Mouse (Mus musculus): ENCODE measurements around the gene Napb. TPM values are rescaled to one million over a fixed set of nuclear protein-coding genes. Genes with fewer than 3 reads are reported as not detected.

Gene Napb
- polyA plus RNA-seq (2014; fragmentation: Illumina TruSeq; extraction: RNeasy Lipid Tissue Mini Kit (QIAGEN cat#74804); ENCODE audit: low read depth, low replicate concordance) = 14.1 TPM

DNA sequence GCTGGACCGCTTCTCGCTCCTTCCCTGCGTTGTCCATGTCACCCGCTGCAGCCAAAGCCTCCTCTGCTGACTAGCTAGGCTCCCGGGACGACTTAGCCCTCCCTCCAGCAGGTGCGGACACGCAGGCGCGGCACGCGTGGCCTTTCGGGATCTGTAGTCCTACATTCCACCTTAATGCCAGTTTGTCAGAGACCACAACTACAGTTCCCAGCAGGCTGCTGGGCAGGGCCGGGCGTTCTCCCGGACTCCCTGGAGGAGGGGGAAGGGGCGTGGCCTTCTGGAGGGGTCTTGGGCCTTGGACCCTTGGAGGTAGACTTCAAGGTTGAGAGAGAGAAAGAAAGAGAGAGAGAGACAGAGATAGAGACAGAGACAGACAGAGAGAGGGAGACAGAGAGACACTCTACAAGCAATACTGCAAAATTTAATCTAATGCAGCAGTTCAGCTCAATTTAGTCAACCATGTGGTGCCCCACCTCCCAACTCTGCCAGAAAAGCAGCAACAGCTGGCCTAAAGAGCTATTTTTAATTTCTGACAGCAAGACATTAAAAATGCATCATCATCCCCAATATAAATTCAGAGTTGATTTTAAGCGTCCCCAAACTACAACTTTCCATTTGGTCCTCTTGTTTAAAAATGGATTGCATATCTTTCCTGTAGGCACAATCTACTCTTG lies at the start of gene Napb:
Gene Napb, minus strand, starts transcription at position 141 of the 674 bp plus-strand sequence.

DNA sequence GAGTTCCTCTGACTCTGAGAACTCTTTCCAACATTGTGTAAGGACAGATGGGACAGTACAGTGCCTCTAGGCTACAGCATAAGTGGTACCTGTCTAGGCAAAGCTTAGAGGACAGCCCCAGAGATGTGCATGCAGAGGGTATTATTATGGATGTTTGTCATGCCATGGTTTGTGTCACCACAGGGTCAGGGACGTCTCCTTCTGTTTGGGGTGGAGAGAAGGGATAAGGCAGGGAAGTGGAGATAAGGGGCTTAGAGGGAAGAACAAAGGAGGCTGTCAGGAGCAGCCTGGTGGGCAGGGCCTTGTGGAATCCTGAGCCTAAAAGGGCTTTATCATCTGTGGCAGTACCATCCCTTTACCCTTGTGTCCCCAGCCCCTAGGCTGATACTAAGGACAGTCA lies 49.4 kb upstream of the Napb start, which contains the start of gene 8030411F24Rik:
Gene 8030411F24Rik, plus strand, starts transcription at position 301 of the 400 bp plus-strand sequence.

DNA sequence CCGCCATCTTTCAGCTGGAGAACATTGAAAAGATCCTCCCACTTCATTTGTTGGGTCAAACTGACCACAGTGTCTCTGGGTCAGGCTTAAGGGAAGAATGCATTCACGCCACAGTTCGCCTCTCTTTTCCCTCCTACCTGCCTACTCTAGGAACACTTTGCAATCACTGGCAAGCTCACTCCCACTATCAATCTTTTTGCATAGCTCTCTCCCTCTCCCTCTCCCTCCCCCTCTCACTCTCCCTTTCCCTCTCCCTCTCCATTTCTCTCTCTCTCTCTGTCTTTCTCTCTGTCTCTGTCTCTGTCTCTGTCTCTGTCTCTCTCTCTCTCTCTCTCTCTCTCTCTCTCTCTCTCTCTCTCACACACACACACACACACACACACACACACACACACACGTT lies 39.1 kb upstream of the Napb start, which contains the start of gene Cst11:
Gene Cst11, minus strand, starts transcription at position 101 of the 400 bp plus-strand sequence.

DNA sequence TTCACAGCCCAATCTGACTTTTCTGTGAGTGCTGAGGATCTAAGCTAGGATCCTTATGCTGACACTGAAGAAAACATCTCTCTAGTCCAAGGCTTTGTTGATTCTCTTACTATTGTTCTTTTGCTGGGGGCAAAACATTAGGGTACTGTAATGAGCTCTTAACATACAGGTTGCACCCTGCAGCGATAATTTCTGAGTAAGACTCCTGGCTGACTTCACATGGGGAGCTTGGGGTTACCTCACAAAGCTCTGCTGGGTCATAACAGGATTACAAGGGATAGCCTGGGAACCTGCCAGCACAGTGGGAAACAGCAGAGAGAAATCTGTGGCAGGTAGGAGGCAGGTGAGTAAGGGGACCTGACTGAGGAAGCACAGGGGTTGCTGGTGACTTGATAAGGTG lies 17.8 kb upstream of the Napb start, which contains the start of gene Cstl1:
Gene Cstl1, plus strand, starts transcription at position 301 of the 400 bp plus-strand sequence.

DNA sequence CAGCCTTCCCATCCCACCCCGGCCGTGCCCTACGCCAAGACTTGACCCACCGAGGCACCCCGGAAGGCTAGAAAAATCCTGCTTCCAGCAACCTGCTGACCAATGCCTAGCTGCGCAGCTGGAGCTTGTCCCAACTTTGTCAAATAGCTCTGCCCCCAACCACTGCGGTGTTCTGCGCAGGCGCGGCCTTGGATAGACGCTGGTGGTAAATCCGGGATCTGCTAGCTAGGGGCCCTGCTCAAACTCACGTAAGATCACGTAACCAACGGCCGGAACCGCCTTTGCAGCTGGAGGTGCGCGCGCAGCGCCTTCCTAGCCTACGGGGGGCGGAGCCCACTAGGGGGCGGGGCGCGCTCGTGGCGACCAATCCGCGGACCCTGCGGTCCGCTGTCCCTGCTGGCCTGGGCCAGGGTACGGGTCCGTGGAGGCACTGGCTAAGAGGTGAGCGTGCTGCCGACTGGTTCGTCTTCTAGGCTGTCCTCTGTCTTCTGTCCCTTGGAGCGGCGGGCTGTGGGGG lies 51.4 kb downstream of the Napb start, which contains the start of gene Gzf1:
Gene Gzf1, plus strand, starts transcription at position 249 of the 517 bp plus-strand sequence.

DNA sequence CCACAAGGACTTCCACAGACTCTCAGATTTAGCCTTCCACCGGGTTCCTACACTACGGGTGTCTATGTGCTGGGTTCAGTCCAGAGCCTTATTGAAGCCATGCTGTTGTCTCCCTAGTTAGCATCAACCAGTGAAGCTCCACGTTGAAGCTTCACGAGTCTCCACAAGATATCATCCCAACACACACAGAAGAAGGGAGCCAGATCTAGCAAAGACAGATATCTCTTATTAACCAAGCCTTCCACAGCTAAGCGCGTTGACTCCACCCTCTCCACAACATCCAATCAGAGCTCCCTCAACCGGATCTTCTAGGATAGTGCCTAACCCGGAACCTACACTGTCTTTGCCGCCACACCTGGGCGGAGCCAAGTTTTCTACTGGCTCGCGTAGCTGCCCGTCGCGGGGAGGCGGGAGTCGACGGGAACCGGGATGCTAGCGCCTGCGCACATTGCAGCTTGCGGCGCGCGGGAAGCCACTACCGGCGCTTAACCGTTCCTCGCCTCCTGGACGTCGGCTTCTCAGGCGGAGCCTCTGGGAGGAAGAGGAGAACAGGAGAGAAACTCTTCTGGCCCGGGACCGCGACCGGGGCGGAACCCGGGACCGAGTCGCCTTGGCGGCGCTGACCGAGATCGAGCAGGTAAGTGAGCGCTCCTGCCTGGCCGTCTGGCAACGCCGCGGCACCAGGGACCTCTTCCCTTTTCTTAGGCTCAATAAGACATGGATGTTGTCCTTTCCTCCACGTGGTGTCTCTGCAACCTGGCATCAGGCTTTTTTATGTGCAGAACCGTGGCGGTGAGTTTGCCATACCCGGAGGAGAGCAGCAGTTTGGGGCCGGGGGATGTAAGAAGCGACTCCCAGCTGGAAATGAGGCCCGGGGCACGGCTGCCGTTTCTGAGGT lies 59.8 kb downstream of the Napb start, which contains the start of gene Nxt1:
Gene Nxt1, plus strand, starts transcription at position 403 of the 898 bp plus-strand sequence.

Other genes with a start within 250 kb of the Napb start
- gene Nxt1, start 59.9 kb downstream of the Napb start, polyA plus RNA-seq (2014; fragmentation: Illumina TruSeq; extraction: RNeasy Lipid Tissue Mini Kit (QIAGEN cat#74804); ENCODE audit: low read depth, low replicate concordance) = 6.6 TPM
- 46.9 TPM for gene Gzf1, start 51.4 kb downstream of the Napb start, polyA plus RNA-seq (2014; fragmentation: Illumina TruSeq; extraction: RNeasy Lipid Tissue Mini Kit (QIAGEN cat#74804); ENCODE audit: low read depth, low replicate concordance)
- gene Cstl1, start 17.9 kb upstream of the Napb start, polyA plus RNA-seq (2014; fragmentation: Illumina TruSeq; extraction: RNeasy Lipid Tissue Mini Kit (QIAGEN cat#74804); ENCODE audit: low read depth, low replicate concordance) = not detected
- gene Cst11, start 39.0 kb upstream of the Napb start, polyA plus RNA-seq (2014; fragmentation: Illumina TruSeq; extraction: RNeasy Lipid Tissue Mini Kit (QIAGEN cat#74804); ENCODE audit: low read depth, low replicate concordance) = not detected
- not detected for gene 8030411F24Rik, start 49.5 kb upstream of the Napb start, polyA plus RNA-seq (2014; fragmentation: Illumina TruSeq; extraction: RNeasy Lipid Tissue Mini Kit (QIAGEN cat#74804); ENCODE audit: low read depth, low replicate concordance)
- not detected for gene Cst12, start 56.9 kb upstream of the Napb start, polyA plus RNA-seq (2014; fragmentation: Illumina TruSeq; extraction: RNeasy Lipid Tissue Mini Kit (QIAGEN cat#74804); ENCODE audit: low read depth, low replicate concordance)
- gene Cst8, start 66.3 kb upstream of the Napb start, polyA plus RNA-seq (2014; fragmentation: Illumina TruSeq; extraction: RNeasy Lipid Tissue Mini Kit (QIAGEN cat#74804); ENCODE audit: low read depth, low replicate concordance) = 132 TPM
- not detected for gene Cst13, start 87.6 kb upstream of the Napb start, polyA plus RNA-seq (2014; fragmentation: Illumina TruSeq; extraction: RNeasy Lipid Tissue Mini Kit (QIAGEN cat#74804); ENCODE audit: low read depth, low replicate concordance)
- gene Cst9, start 102.7 kb upstream of the Napb start, polyA plus RNA-seq (2014; fragmentation: Illumina TruSeq; extraction: RNeasy Lipid Tissue Mini Kit (QIAGEN cat#74804); ENCODE audit: low read depth, low replicate concordance) = not detected
- gene 9230104L09Rik, start 132.6 kb upstream of the Napb start, polyA plus RNA-seq (2014; fragmentation: Illumina TruSeq; extraction: RNeasy Lipid Tissue Mini Kit (QIAGEN cat#74804); ENCODE audit: low read depth, low replicate concordance) = 2.6 TPM
- 48.5 TPM for gene Cst3, start 143.2 kb upstream of the Napb start, polyA plus RNA-seq (2014; fragmentation: Illumina TruSeq; extraction: RNeasy Lipid Tissue Mini Kit (QIAGEN cat#74804); ENCODE audit: low read depth, low replicate concordance)